Mouse (Mus musculus): ENCODE results near the gene Mipep. TPM values are rescaled to one million over a fixed set of nuclear protein-coding genes. Genes with fewer than 3 reads are reported as not detected.

Mipep gene
- polyA plus RNA-seq, 1 experiment = 18.6 TPM

DNA sequence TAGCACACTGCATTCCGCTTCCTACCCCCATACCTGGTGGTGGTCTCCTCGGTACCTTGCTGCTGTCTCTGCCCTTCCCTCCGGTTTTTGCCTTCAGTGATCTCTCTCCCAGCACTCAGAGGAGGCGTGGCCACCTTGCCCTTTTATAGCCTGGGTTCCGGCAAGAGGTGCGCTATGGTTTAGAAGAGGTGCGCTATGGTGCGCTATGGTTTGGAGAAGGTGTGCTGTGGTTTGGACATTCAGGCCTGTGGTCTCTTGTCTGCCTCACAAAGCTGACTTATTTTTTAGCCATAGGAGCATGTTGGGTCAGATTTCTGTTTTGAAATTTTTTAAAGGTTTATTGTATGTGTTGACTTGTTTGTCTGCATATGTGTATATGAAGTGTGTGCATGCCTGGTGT is 25.5 kb downstream of the Mipep start:
- Histone ChIP-seq H3K36me3 (ENCODE audit: control insufficient read depth, insufficient read depth, low read length) (no peaks in the 10 kb centered on the region; the same call in none of the 2 replicates), H3K27me3 (replicated peaks; ENCODE audit: control insufficient read depth, insufficient read depth, low read length) (no peaks in the 10 kb centered on the region), H3K27ac (ENCODE audit: insufficient read depth, low read depth, low read length) (no peak overlapping the region), H3K4me1 (ENCODE audit: control insufficient read depth, insufficient read depth, low read length) (no peaks in the 10 kb centered on the region), H3K4me3 (ENCODE audit: insufficient read depth, low read depth, low read length) (no peak overlapping the region)
- DNase-seq = no peak
- WGBS = 94% methylated on average over 8 of the region's 8 CpGs
- TF ChIP-seq CTCF (conservative IDR thresholded peaks at IDR 0.05; ENCODE audit: insufficient read depth, insufficient read length, low read depth, low read length) (no peak), POLR2A (IDR thresholded peaks at IDR 0.05; ENCODE audit: low read depth, low read length) (no peak)

DNA sequence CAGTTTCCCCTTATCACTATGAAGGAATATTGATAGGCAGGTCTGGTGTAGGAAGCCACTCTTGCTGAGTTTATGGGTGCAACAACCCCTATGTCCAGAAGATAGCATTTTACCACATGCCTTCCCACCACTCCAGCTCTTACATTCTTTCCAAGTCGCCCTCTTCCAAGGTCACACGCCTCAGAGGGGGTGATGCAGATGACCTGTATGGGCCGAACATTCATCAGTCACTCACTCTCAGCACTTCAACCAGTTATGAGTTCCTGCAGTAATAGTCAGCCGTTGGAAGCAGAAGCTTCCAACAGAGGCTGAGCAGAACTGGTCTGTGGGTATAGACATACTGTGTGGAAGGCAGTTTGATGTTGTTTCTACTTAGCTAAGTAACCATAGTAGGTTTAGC is 27.2 kb downstream of the Mipep start:
- H3K4me1 ChIP-seq (ENCODE audit: control insufficient read depth, insufficient read depth, low read length) = no peaks in the 10 kb centered on the region
- TF ChIP-seq POLR2A (IDR thresholded peaks at IDR 0.05; ENCODE audit: low read depth, low read length) (no peak), CTCF (conservative IDR thresholded peaks at IDR 0.05; ENCODE audit: insufficient read depth, insufficient read length, low read depth, low read length) (no peak)
- 85% methylated on average over 4 of the region's 4 CpGs for WGBS
- H3K27me3 ChIP-seq (replicated peaks; ENCODE audit: control insufficient read depth, insufficient read depth, low read length) = no peaks in the 10 kb centered on the region
- H3K27ac ChIP-seq (ENCODE audit: insufficient read depth, low read depth, low read length) = no peak overlapping the region
- no peak overlapping the region for H3K4me3 ChIP-seq (ENCODE audit: insufficient read depth, low read depth, low read length)
- no peak for DNase-seq
- H3K36me3 ChIP-seq (ENCODE audit: control insufficient read depth, insufficient read depth, low read length) = no peaks in the 10 kb centered on the region; the same call in none of the 2 replicates

DNA sequence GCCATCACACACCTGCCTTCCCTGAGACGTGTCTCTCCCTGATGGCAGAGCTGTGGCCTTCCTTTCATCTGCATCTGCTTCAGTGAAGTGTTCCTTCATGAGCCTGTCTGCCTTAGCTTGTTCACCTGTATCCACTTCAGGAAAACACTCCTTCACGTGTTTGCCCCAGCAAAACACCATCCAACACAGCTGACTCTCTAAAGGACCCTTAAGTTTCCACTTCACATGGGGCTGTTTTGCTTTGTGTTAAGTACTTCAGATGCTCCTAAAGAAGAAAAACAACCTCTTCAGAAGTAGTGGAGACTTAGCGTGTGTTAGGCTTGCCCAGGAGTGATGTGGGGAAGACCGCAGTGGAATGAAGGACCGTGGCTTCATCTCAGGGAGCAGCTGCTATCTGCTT is 30.7 kb downstream of the Mipep start:
- Histone ChIP-seq H3K27me3 (replicated peaks; ENCODE audit: control insufficient read depth, insufficient read depth, low read length) (no peaks in the 10 kb centered on the region), H3K4me3 (ENCODE audit: insufficient read depth, low read depth, low read length) (no peak overlapping the region), H3K36me3 (ENCODE audit: control insufficient read depth, insufficient read depth, low read length) (no peaks in the 10 kb centered on the region; the same call in none of the 2 replicates), H3K4me1 (ENCODE audit: control insufficient read depth, insufficient read depth, low read length) (no peaks in the 10 kb centered on the region), H3K27ac (ENCODE audit: insufficient read depth, low read depth, low read length) (no peak overlapping the region)
- 94% methylated on average over 5 of the region's 5 CpGs for WGBS
- no peak for TF ChIP-seq CTCF (conservative IDR thresholded peaks at IDR 0.05; ENCODE audit: insufficient read depth, insufficient read length, low read depth, low read length)
- DNase-seq = no peak

DNA sequence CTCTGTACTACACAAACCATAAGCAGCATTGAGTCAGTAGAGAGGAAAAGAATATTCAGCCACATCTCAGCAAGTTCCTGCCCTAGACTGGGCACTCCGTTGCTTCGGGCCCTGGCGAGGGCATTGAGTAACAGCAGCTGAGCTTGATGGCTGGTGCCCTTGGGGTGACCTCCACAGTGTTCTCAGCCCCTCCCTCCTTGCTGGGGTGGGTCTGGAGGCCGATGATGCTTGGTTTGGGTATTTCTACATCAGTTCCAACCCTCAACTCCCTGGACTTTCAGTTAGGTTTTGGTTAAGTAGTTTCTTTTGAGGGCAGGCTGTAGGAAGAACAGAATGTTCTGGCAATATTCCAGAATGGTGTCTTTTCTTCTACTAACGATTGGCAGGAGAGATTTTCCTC is 33.7 kb downstream of the Mipep start:
- H3K36me3 ChIP-seq (ENCODE audit: control insufficient read depth, insufficient read depth, low read length) = no peaks in the 10 kb centered on the region; the same call in 1 of the 2 replicates
- WGBS = 52% methylated on average over 5 of the region's 5 CpGs
- no peaks in the 10 kb centered on the region for H3K4me1 ChIP-seq (ENCODE audit: control insufficient read depth, insufficient read depth, low read length)
- DNase-seq = no peak
- H3K4me3 ChIP-seq (ENCODE audit: insufficient read depth, low read depth, low read length) = no peak overlapping the region
- H3K27me3 ChIP-seq (replicated peaks; ENCODE audit: control insufficient read depth, insufficient read depth, low read length) = no peaks in the 10 kb centered on the region
- TF ChIP-seq POLR2A (IDR thresholded peaks at IDR 0.05; ENCODE audit: low read depth, low read length) (no peak), CTCF (conservative IDR thresholded peaks at IDR 0.05; ENCODE audit: insufficient read depth, insufficient read length, low read depth, low read length) (no peak)
- no peak overlapping the region for H3K27ac ChIP-seq (ENCODE audit: insufficient read depth, low read depth, low read length)

DNA sequence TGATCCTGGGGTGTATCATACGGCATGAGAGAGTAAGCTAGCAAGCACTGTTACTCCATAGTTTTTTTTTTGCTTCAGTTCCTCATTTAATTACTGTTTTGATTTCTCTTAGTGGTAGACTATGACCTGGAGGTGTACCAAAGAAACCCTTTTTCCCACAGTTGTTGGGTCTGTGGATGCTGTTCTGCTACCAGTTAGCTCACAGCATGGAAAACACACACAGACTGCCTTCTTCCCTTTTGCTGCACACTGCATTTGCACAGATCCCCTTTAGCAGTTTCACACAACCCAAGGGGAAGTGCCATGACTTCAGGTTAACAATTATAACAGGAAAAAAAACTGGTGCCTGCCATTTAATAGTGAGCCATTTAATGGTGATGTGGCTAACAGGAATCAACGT is 45.7 kb downstream of the Mipep start:
- WGBS = 88% methylated on average over 2 of the region's 2 CpGs
- DNase-seq = no peak
- H3K4me1 ChIP-seq (ENCODE audit: control insufficient read depth, insufficient read depth, low read length) = no peaks in the 10 kb centered on the region
- no peak for TF ChIP-seq CTCF (conservative IDR thresholded peaks at IDR 0.05; ENCODE audit: insufficient read depth, insufficient read length, low read depth, low read length)
- TF ChIP-seq POLR2A (IDR thresholded peaks at IDR 0.05; ENCODE audit: low read depth, low read length) = no peak
- no peaks in the 10 kb centered on the region for H3K27me3 ChIP-seq (replicated peaks; ENCODE audit: control insufficient read depth, insufficient read depth, low read length)
- H3K27ac ChIP-seq (ENCODE audit: insufficient read depth, low read depth, low read length) = no peak overlapping the region
- peaks cover 10% of the 10 kb centered on the region for H3K36me3 ChIP-seq (ENCODE audit: control insufficient read depth, insufficient read depth, low read length)
- no peak overlapping the region for H3K4me3 ChIP-seq (ENCODE audit: insufficient read depth, low read depth, low read length)

DNA sequence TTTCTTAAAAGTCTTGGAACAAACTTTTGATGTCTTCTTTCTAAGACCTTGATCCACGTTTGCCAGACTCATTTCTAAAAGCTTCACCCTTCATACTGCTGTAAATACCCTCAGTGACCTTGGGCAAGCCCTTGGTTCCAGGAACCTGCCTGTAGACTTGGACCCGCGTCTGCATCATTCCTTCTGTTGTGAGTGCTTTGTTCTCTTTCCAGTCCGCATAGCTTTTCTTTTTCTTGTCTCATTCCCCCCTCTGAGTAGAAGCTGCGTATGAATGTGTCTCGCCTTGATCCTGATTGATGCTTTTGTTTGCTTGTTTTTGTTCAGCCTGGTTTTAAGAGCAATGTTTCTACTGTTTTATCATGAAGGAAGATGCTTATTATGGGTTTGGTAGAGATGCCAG is 52.3 kb downstream of the Mipep start:
- Histone ChIP-seq H3K4me3 (ENCODE audit: insufficient read depth, low read depth, low read length) (no peak overlapping the region), H3K36me3 (ENCODE audit: control insufficient read depth, insufficient read depth, low read length) (peaks cover 4% of the 10 kb centered on the region), H3K27ac (ENCODE audit: insufficient read depth, low read depth, low read length) (no peak overlapping the region), H3K27me3 (replicated peaks; ENCODE audit: control insufficient read depth, insufficient read depth, low read length) (no peaks in the 10 kb centered on the region), H3K4me1 (ENCODE audit: control insufficient read depth, insufficient read depth, low read length) (no peaks in the 10 kb centered on the region)
- WGBS = 69% methylated on average over 6 of the region's 6 CpGs
- TF ChIP-seq POLR2A (IDR thresholded peaks at IDR 0.05; ENCODE audit: low read depth, low read length) = no peak
- DNase-seq = no peak

DNA sequence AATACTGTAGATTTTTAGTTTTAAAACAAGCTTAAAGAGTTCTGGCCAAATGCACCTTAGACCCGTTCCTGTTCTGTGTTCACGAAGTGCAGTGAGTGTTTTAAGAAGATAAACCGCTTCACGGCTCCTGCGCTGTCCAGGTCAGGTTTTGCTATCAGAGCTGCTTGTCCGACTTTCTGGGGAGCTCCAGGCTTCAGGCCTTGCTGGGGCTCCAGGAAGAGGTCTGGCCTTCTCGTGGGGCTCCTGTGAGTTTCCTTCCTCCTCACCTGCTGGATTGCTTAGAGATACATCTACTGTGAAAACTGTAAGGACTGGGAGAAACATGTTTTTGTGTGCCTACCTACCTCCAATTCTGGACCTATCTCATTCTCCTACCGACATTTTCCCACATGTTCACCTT is 55.3 kb downstream of the Mipep start:
- TF ChIP-seq POLR2A (IDR thresholded peaks at IDR 0.05; ENCODE audit: low read depth, low read length) (no peak), CTCF (conservative IDR thresholded peaks at IDR 0.05; ENCODE audit: insufficient read depth, insufficient read length, low read depth, low read length) (no peak)
- Histone ChIP-seq H3K4me1 (ENCODE audit: control insufficient read depth, insufficient read depth, low read length) (no peaks in the 10 kb centered on the region), H3K4me3 (ENCODE audit: insufficient read depth, low read depth, low read length) (no peak overlapping the region), H3K36me3 (ENCODE audit: control insufficient read depth, insufficient read depth, low read length) (no peaks in the 10 kb centered on the region), H3K27me3 (replicated peaks; ENCODE audit: control insufficient read depth, insufficient read depth, low read length) (no peaks in the 10 kb centered on the region), H3K27ac (ENCODE audit: insufficient read depth, low read depth, low read length) (no peak overlapping the region)
- no peak for DNase-seq
- WGBS = 72% methylated on average over 8 of the region's 8 CpGs

Measured in kidney, adult 2 months (tissue).